Mouse (Mus musculus): ENCODE data around the gene Ppp1r3f. TPM values are rescaled to one million over a fixed set of nuclear protein-coding genes. Genes with fewer than 3 reads are reported as not detected.

The Ppp1r3f gene
- polyA plus RNA-seq, 1 experiment from 2014 or later, result 4.3 TPM

DNA sequence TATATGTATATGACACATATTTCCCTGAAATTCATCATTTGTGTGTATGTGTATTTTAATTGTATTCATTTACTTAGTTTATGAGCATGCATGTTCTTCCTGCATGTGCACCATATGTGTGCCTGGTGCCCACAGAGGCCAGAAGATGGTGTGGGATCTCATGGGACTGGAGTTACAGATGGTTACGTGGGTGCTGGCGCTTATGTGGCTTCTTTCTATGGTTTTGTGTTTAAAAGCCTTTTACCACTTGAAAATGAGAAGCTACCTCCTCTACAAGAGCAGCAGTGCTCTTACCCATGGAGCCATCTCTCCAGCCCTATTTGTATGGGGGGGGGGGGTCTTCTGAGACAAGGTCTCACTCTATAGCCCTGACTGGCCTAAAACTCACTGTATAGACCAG, 7.1 kb upstream of the Ppp1r3f start:
- Histone ChIP-seq H3K4me3 (replicated peaks) (no peak overlapping the region), H3K9me3 (no peaks in the 10 kb centered on the region), H3K36me3 (no peaks in the 10 kb centered on the region), H3K4me2 (replicated peaks) (no peak overlapping the region), H3K27ac (no peak overlapping the region), H3K27me3 (no peaks in the 10 kb centered on the region), H3K9ac (replicated peaks) (no peak overlapping the region), H3K4me1 (replicated peaks) (no peaks in the 10 kb centered on the region)
- WGBS, result 84% methylated on average over 2 of the region's 2 CpGs
- no peak for ATAC-seq

DNA sequence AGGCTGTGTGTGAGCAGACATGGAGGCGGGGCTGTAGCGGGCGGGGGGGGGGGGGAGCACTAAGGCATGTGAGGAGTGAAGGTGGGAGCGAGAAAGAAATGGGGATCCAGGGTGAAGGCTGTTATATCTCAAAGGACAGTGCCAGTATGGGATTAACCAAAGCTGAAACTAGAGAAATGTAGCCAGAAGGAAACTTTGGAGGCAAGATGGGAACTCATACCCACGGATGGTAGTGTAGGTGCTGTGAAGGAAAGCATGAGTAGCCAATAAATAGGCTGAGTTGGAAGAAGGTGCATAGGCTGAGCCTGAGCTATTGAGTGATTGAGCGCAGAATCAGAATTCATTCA, 775 bp upstream of the Ppp1r3f start:
- H3K4me1 ChIP-seq (replicated peaks), result peaks cover 32% of the 10 kb centered on the region
- no peaks in the 10 kb centered on the region for H3K9me3 ChIP-seq
- WGBS, result 25% methylated on average over 5 of the region's 6 CpGs
- H3K4me3 ChIP-seq (replicated peaks), result peak overlapping the region; percentile 53
- no peak overlapping the region; the same call in 1 of the 2 replicates for H3K9ac ChIP-seq (replicated peaks)
- no peaks in the 10 kb centered on the region for H3K27me3 ChIP-seq
- peak overlapping the region; percentile 85 for H3K27ac ChIP-seq
- H3K4me2 ChIP-seq (replicated peaks), result peak overlapping the region; percentile 49
- H3K36me3 ChIP-seq, result no peaks in the 10 kb centered on the region
- peak; percentile 8; the same call in 1 of the 2 replicates for ATAC-seq

GRCm38 (mm10) chrX:7573176-7574086, 652 bp downstream of the Ppp1r3f start, which contains the start of gene Foxp3:
Gene Foxp3, plus strand, starts transcription at chrX:7573644.
- 44% methylated on average over 55 of the region's 72 CpGs for WGBS
- H3K4me2 ChIP-seq (replicated peaks), result peak within 1 kb of the TSS; percentile 62
- no peaks in the 10 kb centered on the region for H3K36me3 ChIP-seq
- H3K4me3 ChIP-seq (replicated peaks), result peak within 1 kb of the TSS; percentile 53
- ATAC-seq, result peak; percentile 11
- H3K9ac ChIP-seq (replicated peaks), result peak within 1 kb of the TSS; percentile 77
- H3K4me1 ChIP-seq (replicated peaks), result peaks cover 34% of the 10 kb centered on the region
- H3K9me3 ChIP-seq, result no peaks in the 10 kb centered on the region
- no peaks in the 10 kb centered on the region for H3K27me3 ChIP-seq
- H3K27ac ChIP-seq, result peak within 1 kb of the TSS; percentile 90

- Histone ChIP-seq H3K9ac (replicated peaks) (no peak overlapping the region), H3K4me3 (replicated peaks) (0 out of 2 replicates have a peak overlapping the region, but pooled peaks have one; percentile 53), H3K4me1 (replicated peaks) (peaks cover 34% of the 10 kb centered on the region), H3K36me3 (no peaks in the 10 kb centered on the region), H3K9me3 (no peaks in the 10 kb centered on the region), H3K27ac (no peak overlapping the region), H3K4me2 (replicated peaks) (peak overlapping the region; percentile 62), H3K27me3 (no peaks in the 10 kb centered on the region)
- WGBS, result 94% methylated on average over 10 of the region's 10 CpGs
- ATAC-seq, result no peak
Observed at GRCm38 (mm10) chrX:7572466-7572865, 1.6 kb downstream of the Ppp1r3f start.

DNA sequence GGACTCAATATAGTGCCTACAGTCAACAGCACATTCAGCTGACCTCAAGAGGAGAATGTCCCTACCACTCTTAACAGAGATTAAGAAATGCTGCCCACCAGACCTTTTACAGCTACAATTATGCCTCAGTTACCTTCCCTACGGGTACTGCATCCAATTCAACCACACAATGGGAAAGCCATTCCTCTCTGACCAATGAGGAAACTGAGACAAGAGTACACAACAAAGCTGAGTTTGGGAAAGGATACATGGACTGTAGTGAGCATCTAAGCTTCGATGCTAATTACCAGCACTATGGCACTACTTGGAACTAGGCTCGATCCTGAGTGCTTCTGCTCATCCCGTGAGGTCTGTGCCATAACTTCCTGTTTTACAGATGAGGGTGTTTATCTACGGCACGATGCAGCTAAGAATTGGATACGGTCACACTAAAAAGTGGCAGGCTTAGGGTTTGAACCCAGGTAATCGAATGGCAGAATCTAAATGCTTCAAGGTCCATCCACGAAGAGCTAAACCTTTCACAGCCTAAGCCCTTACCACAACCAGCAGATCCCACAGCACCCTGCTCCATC, 2.4 kb downstream of the Ppp1r3f start:
- no peaks in the 10 kb centered on the region for H3K36me3 ChIP-seq
- H3K4me1 ChIP-seq (replicated peaks), result peaks cover 34% of the 10 kb centered on the region
- no peak for ATAC-seq
- no peaks in the 10 kb centered on the region for H3K9me3 ChIP-seq
- H3K9ac ChIP-seq (replicated peaks), result no peak overlapping the region
- H3K27ac ChIP-seq, result no peak overlapping the region
- H3K27me3 ChIP-seq, result no peaks in the 10 kb centered on the region
- no peak overlapping the region for H3K4me2 ChIP-seq (replicated peaks)
- WGBS, result 91% methylated on average over 9 of the region's 9 CpGs
- H3K4me3 ChIP-seq (replicated peaks), result no peak overlapping the region

GRCm38 (mm10) chrX:7570481-7571175, 3.5 kb downstream of the Ppp1r3f start:
- H3K27me3 ChIP-seq, result no peaks in the 10 kb centered on the region
- no peak for ATAC-seq

DNA sequence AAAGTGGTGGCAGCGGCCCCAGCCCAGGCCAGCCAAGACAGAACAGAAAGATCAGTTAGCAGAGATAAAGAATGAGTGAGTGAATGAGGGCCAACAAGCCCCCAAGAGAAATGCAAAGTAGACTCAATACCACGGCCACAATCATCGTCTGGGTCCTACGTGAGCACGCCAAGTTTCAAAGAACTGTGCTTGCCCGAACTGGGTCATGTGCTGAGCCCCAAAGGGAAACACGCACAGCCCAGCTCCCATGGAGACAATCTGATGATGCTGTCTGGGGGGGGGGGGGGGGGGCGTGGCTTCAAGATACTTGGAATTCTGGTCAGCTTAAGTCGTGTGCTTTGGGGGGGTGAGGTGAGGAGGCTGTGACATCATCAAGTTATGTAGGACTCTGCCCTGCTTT, 6.6 kb downstream of the Ppp1r3f start:
- WGBS, result 69% methylated on average over 9 of the region's 9 CpGs
- no peaks in the 10 kb centered on the region for H3K9me3 ChIP-seq
- no peak overlapping the region for H3K4me3 ChIP-seq (replicated peaks)

More at GRCm38 (mm10) chrX:7570481-7571175, 3.5 kb downstream of the Ppp1r3f start:
- H3K9ac ChIP-seq (replicated peaks), result no peak overlapping the region
- no peak overlapping the region for H3K4me2 ChIP-seq (replicated peaks)
- H3K4me1 ChIP-seq (replicated peaks), result peaks cover 34% of the 10 kb centered on the region
- no peak overlapping the region for H3K27ac ChIP-seq
- WGBS, result 71% methylated on average over 7 of the region's 7 CpGs
- no peaks in the 10 kb centered on the region for H3K36me3 ChIP-seq
- H3K9me3 ChIP-seq, result no peaks in the 10 kb centered on the region
- H3K4me3 ChIP-seq (replicated peaks), result no peak overlapping the region

GRCm38 (mm10) chrX:7566352-7566751, 7.7 kb downstream of the Ppp1r3f start:
- Histone ChIP-seq H3K27ac (no peak overlapping the region), H3K9ac (replicated peaks) (no peak overlapping the region), H3K36me3 (no peaks in the 10 kb centered on the region), H3K9me3 (no peaks in the 10 kb centered on the region), H3K27me3 (no peaks in the 10 kb centered on the region), H3K4me1 (replicated peaks) (peaks cover 14% of the 10 kb centered on the region), H3K4me3 (replicated peaks) (no peak overlapping the region), H3K4me2 (replicated peaks) (no peak overlapping the region)
- no peak for ATAC-seq
- WGBS, result 83% methylated on average over 6 of the region's 6 CpGs

More for the DNA sequence above, 6.6 kb downstream of the Ppp1r3f start:
- H3K27me3 ChIP-seq, result no peaks in the 10 kb centered on the region
- no peak for ATAC-seq
- peaks cover 25% of the 10 kb centered on the region for H3K4me1 ChIP-seq (replicated peaks)
- no peak overlapping the region for H3K4me2 ChIP-seq (replicated peaks)
- H3K36me3 ChIP-seq, result no peaks in the 10 kb centered on the region
- H3K9ac ChIP-seq (replicated peaks), result no peak overlapping the region
- H3K27ac ChIP-seq, result no peak overlapping the region

GRCm38 (mm10) chrX:7563076-7563475, 11.0 kb downstream of the Ppp1r3f start:
- WGBS, result 44% methylated on average over 2 of the region's 2 CpGs
- no peak for ATAC-seq

GRCm38 (mm10) chrX:7553474-7553873, 20.6 kb downstream of the Ppp1r3f start:
- WGBS, result 89% methylated on average over 4 of the region's 4 CpGs
- no peak for ATAC-seq

More at GRCm38 (mm10) chrX:7563076-7563475, 11.0 kb downstream of the Ppp1r3f start:
- H3K9ac ChIP-seq (replicated peaks), result no peak overlapping the region
- no peak overlapping the region for H3K4me3 ChIP-seq (replicated peaks)
- no peak overlapping the region for H3K4me2 ChIP-seq (replicated peaks)
- H3K36me3 ChIP-seq, result peaks cover 14% of the 10 kb centered on the region
- H3K27ac ChIP-seq, result no peak overlapping the region
- no peaks in the 10 kb centered on the region for H3K4me1 ChIP-seq (replicated peaks)
- no peaks in the 10 kb centered on the region for H3K9me3 ChIP-seq
- no peaks in the 10 kb centered on the region for H3K27me3 ChIP-seq

DNA sequence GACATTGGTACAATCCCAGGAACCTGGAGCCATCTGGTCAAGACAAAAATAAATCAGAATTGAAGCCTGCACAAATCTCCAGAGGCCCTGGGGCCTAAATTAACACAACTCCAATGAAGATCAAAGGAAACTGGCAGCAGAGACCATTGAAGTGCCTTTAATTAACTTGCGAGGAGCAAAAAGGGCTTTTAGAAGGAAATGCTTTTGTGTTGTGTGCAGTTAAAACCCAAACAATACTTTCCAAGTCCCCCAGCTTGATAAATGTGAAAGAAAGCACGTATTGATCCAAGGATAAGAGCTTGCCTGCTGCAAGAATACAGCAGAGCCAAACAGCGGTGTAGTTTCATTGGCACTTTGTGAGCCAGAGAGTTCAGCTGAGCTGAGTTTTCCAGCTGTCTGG, 49.1 kb downstream of the Ppp1r3f start:
- 34% methylated on average over 3 of the region's 3 CpGs for WGBS
- no peaks in the 10 kb centered on the region for H3K27me3 ChIP-seq
- H3K36me3 ChIP-seq, result no peaks in the 10 kb centered on the region
- H3K4me3 ChIP-seq (replicated peaks), result no peak overlapping the region
- no peak overlapping the region for H3K4me2 ChIP-seq (replicated peaks)
- H3K4me1 ChIP-seq (replicated peaks), result 0 out of 2 replicates have a peak, but pooled peaks cover 3% of the 10 kb centered on the region
- no peak overlapping the region for H3K27ac ChIP-seq
- no peaks in the 10 kb centered on the region for H3K9me3 ChIP-seq
- ATAC-seq, result no peak
- no peak overlapping the region for H3K9ac ChIP-seq (replicated peaks)

More at GRCm38 (mm10) chrX:7553474-7553873, 20.6 kb downstream of the Ppp1r3f start:
- no peaks in the 10 kb centered on the region for H3K36me3 ChIP-seq
- H3K27me3 ChIP-seq, result no peaks in the 10 kb centered on the region
- no peak overlapping the region for H3K27ac ChIP-seq
- no peaks in the 10 kb centered on the region for H3K4me1 ChIP-seq (replicated peaks)
- no peak overlapping the region for H3K4me2 ChIP-seq (replicated peaks)
- H3K9me3 ChIP-seq, result no peaks in the 10 kb centered on the region
- H3K9ac ChIP-seq (replicated peaks), result no peak overlapping the region
- H3K4me3 ChIP-seq (replicated peaks), result no peak overlapping the region

Measured in midbrain, embryonic 13.5 days (tissue).